Mouse (Mus musculus): Measurements from ENCODE around the gene Setd5. TPM values are rescaled to one million over a fixed set of nuclear protein-coding genes. Genes with fewer than 3 reads are reported as not detected.

The Setd5 gene
- total RNA-seq, 1 experiment: 79.4 TPM

DNA sequence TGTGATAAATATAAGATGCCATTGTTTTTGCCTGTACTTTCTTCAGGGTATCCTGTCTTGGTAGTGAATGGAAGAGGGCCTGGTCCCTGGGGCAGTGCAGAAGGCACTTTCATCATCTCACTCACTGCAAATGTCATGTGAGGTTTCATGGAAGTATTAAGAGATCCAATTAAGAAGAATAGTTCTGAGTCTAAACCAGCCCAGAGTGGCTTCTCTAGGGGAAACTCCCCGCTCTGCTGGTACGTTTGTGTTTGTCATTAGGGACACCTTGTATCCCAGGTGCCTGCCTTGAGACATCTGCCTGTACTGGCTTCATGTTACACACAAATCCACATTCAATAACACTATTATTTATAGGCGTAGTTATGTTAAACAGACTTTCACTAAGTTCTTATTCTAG lies 32.2 kb downstream of the Setd5 start:
- no peak overlapping the region for H3K4me3 ChIP-seq (ENCODE audit: insufficient read depth in 1 of 2, low read depth in 1 of 2, low read length in 2 of 2, poor library complexity in 1 of 2, severe bottlenecking in 1 of 2)

DNA sequence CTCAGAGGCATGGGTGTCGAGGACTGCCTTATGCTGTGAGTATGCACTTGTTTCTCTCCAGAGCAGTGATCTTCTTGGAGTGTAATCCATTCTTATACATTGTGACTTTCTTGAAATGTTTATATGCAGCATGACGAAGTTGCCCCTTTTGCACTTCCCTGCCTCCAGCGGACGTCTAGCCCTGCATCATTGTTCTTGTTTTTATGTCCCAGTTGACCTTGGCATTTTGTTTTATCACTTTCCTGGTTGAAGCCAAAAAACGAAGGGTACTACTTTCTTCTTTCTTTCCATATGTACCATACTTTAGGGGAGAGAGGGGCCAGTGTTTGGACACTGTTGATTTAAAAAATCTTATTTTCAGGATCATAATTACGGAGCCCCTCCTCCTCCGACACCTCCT lies 32.8 kb downstream of the Setd5 start:
- no peak overlapping the region for H3K4me3 ChIP-seq (ENCODE audit: insufficient read depth in 1 of 2, low read depth in 1 of 2, low read length in 2 of 2, poor library complexity in 1 of 2, severe bottlenecking in 1 of 2)
- DNase-seq (ENCODE audit: low read depth, low spot score): no peak
- H3K9me3 ChIP-seq (ENCODE audit: control insufficient read depth, insufficient read depth, low read depth, low read length): no peaks in the 10 kb centered on the region
- H3K9ac ChIP-seq (ENCODE audit: insufficient read depth, low read depth, low read length, poor library complexity, severe bottlenecking): no peak overlapping the region
- TF ChIP-seq ZC3H11A (IDR thresholded peaks at IDR 0.05; ENCODE audit: borderline replicate concordance, low read depth, low read length) (no peak), MAFK (IDR thresholded peaks at IDR 0.05; ENCODE audit: insufficient read depth, low read depth, low read length) (no peak), CHD2 (IDR thresholded peaks at IDR 0.05; ENCODE audit: low read depth, low read length) (no peak), HCFC1 (IDR thresholded peaks at IDR 0.05; ENCODE audit: borderline replicate concordance, insufficient read depth, low read length) (no peak)
- no peak overlapping the region for H3K27ac ChIP-seq (ENCODE audit: insufficient read depth, low read depth, low read length, poor library complexity, severe bottlenecking)
- H3K4me1 ChIP-seq (ENCODE audit: control insufficient read depth in 2 of 2, insufficient read depth in 2 of 2, low read length in 2 of 2, poor library complexity in 1 of 2): no peaks in the 10 kb centered on the region
- peaks cover 31% of the 10 kb centered on the region for H3K36me3 ChIP-seq (ENCODE audit: control insufficient read depth, insufficient read depth, low read length, poor library complexity, severe bottlenecking)
- in situ Hi-C loops (cut with MboI; ENCODE audit: low sequenced_read_pairs in 2 of 2, unreplicated experiment in 2 of 2): loop anchor here in 1 of 2 experiments (5.0 kb wide), 1 partner anchor 37 kb away; no protein-coding TSS in a partner anchor

More for the DNA sequence above, 32.2 kb downstream of the Setd5 start:
- no peak overlapping the region for H3K27ac ChIP-seq (ENCODE audit: insufficient read depth, low read depth, low read length, poor library complexity, severe bottlenecking)
- no peak for DNase-seq (ENCODE audit: low read depth, low spot score)
- no peak for TF ChIP-seq ZC3H11A (IDR thresholded peaks at IDR 0.05; ENCODE audit: borderline replicate concordance, low read depth, low read length)
- TF ChIP-seq CHD2 (IDR thresholded peaks at IDR 0.05; ENCODE audit: low read depth, low read length): no peak
- TF ChIP-seq HCFC1 (IDR thresholded peaks at IDR 0.05; ENCODE audit: borderline replicate concordance, insufficient read depth, low read length): no peak
- no peak for TF ChIP-seq ZNF384 (IDR thresholded peaks at IDR 0.05; ENCODE audit: low read depth, low read length)
- TF ChIP-seq MAFK (IDR thresholded peaks at IDR 0.05; ENCODE audit: insufficient read depth, low read depth, low read length): no peak
- H3K9ac ChIP-seq (ENCODE audit: insufficient read depth, low read depth, low read length, poor library complexity, severe bottlenecking): no peak overlapping the region
- no peaks in the 10 kb centered on the region for H3K9me3 ChIP-seq (ENCODE audit: control insufficient read depth, insufficient read depth, low read depth, low read length)
- peaks cover 29% of the 10 kb centered on the region for H3K36me3 ChIP-seq (ENCODE audit: control insufficient read depth, insufficient read depth, low read length, poor library complexity, severe bottlenecking)
- H3K4me1 ChIP-seq (ENCODE audit: control insufficient read depth in 2 of 2, insufficient read depth in 2 of 2, low read length in 2 of 2, poor library complexity in 1 of 2): no peaks in the 10 kb centered on the region
- in situ Hi-C loops (cut with MboI; ENCODE audit: low sequenced_read_pairs in 2 of 2, unreplicated experiment in 2 of 2): no loop called here

DNA sequence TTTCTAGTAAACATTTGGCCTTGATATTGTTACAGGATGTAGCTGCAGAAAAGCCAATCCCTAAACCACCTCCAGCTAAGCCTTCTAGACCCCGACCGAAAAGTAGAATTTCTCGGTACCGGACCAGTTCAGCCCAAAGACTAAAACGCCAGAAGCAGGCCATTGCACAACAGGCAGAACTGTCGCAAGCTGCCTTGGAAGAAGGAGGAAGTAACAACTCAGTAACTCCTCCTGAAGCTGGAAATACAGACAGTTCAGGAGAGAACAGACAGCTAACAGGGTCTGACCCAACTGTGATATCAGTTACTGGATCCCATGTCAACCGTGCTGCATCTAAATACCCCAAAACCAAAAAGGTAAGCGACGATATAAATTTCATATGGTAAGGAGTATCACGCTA lies 43.6 kb downstream of the Setd5 start:
- Histone ChIP-seq H3K4me1 (ENCODE audit: control insufficient read depth in 2 of 2, insufficient read depth in 2 of 2, low read length in 2 of 2, poor library complexity in 1 of 2) (no peaks in the 10 kb centered on the region), H3K9me3 (ENCODE audit: control insufficient read depth, insufficient read depth, low read depth, low read length) (no peaks in the 10 kb centered on the region), H3K4me3 (ENCODE audit: insufficient read depth in 1 of 2, low read depth in 1 of 2, low read length in 2 of 2, poor library complexity in 1 of 2, severe bottlenecking in 1 of 2) (no peak overlapping the region), H3K9ac (ENCODE audit: insufficient read depth, low read depth, low read length, poor library complexity, severe bottlenecking) (no peak overlapping the region), H3K27ac (ENCODE audit: insufficient read depth, low read depth, low read length, poor library complexity, severe bottlenecking) (no peak overlapping the region), H3K36me3 (ENCODE audit: control insufficient read depth, insufficient read depth, low read length, poor library complexity, severe bottlenecking) (peaks cover 29% of the 10 kb centered on the region)
- TF ChIP-seq HCFC1 (IDR thresholded peaks at IDR 0.05; ENCODE audit: borderline replicate concordance, insufficient read depth, low read length): no peak
- TF ChIP-seq ZC3H11A (IDR thresholded peaks at IDR 0.05; ENCODE audit: borderline replicate concordance, low read depth, low read length): no peak
- TF ChIP-seq ZNF384 (IDR thresholded peaks at IDR 0.05; ENCODE audit: low read depth, low read length): no peak
- TF ChIP-seq CHD2 (IDR thresholded peaks at IDR 0.05; ENCODE audit: low read depth, low read length): no peak
- TF ChIP-seq MAFK (IDR thresholded peaks at IDR 0.05; ENCODE audit: insufficient read depth, low read depth, low read length): no peak
- DNase-seq (ENCODE audit: low read depth, low spot score): no peak
- in situ Hi-C loops (cut with MboI; ENCODE audit: low sequenced_read_pairs in 2 of 2, unreplicated experiment in 2 of 2): no loop called here

DNA sequence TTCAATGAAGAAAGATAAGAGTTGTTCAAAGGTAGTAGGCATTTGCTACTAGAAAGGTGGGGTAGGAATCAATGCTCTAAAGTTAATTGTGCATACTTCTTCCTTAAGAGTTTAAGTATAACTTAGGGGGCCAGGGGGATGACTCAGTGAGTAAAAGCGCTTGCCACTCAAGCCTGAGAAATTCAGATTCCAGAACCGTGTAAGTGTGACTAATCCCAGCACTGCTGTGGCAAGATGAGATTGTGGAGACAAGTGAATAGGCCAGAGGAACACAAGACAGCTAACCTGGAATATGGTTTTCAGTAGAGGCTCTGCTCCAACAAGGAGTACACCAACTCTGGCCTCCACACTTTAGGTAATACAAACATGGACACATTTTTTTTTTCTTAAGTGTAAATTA lies 56.2 kb downstream of the Setd5 start:
- Histone ChIP-seq H3K9me3 (ENCODE audit: control insufficient read depth, insufficient read depth, low read depth, low read length) (no peaks in the 10 kb centered on the region), H3K4me3 (ENCODE audit: insufficient read depth in 1 of 2, low read depth in 1 of 2, low read length in 2 of 2, poor library complexity in 1 of 2, severe bottlenecking in 1 of 2) (no peak overlapping the region), H3K4me1 (ENCODE audit: control insufficient read depth in 2 of 2, insufficient read depth in 2 of 2, low read length in 2 of 2, poor library complexity in 1 of 2) (no peaks in the 10 kb centered on the region), H3K27ac (ENCODE audit: insufficient read depth, low read depth, low read length, poor library complexity, severe bottlenecking) (no peak overlapping the region), H3K9ac (ENCODE audit: insufficient read depth, low read depth, low read length, poor library complexity, severe bottlenecking) (no peak overlapping the region), H3K36me3 (ENCODE audit: control insufficient read depth, insufficient read depth, low read length, poor library complexity, severe bottlenecking) (peaks cover 12% of the 10 kb centered on the region)
- no peak for TF ChIP-seq ZNF384 (IDR thresholded peaks at IDR 0.05; ENCODE audit: low read depth, low read length)
- TF ChIP-seq MAFK (IDR thresholded peaks at IDR 0.05; ENCODE audit: insufficient read depth, low read depth, low read length): no peak
- no peak for TF ChIP-seq HCFC1 (IDR thresholded peaks at IDR 0.05; ENCODE audit: borderline replicate concordance, insufficient read depth, low read length)
- no peak for TF ChIP-seq CHD2 (IDR thresholded peaks at IDR 0.05; ENCODE audit: low read depth, low read length)
- no peak for TF ChIP-seq ZC3H11A (IDR thresholded peaks at IDR 0.05; ENCODE audit: borderline replicate concordance, low read depth, low read length)
- in situ Hi-C loops (cut with MboI; ENCODE audit: low sequenced_read_pairs in 2 of 2, unreplicated experiment in 2 of 2): no loop called here
- no peak for DNase-seq (ENCODE audit: low read depth, low spot score)

All from ES-E14 (cell line).